Mouse (Mus musculus): Measurements from ENCODE around the gene Gm9945. TPM values are rescaled to one million over a fixed set of nuclear protein-coding genes. Genes with fewer than 3 reads are reported as not detected.

The Gm9945 gene
- polyA plus RNA-seq, 1 experiment from 2014 or later: not detected

GRCm38 (mm10) chr11:53446183-53446582 is 33.8 kb upstream of the Gm9945 start:
- in situ Hi-C loops (cut with MboI; ENCODE audit: low pct_unique_long_range_greater_than_20kb): no loop called here
- CTCF ChIA-PET: interaction anchor here (2.3 kb wide), 1 partner anchor 14 kb away, joined by 8 read pairs; no protein-coding TSS in a partner anchor
- DNase-seq (ENCODE audit: low read depth, low spot score) (no peak), ATAC-seq (no peak)
- POLR2A ChIA-PET: interaction anchor here (0.6 to 1.0 kb wide), 2 partner anchors 16 to 47 kb away, joined by 3 read pairs; no protein-coding TSS in a partner anchor
- peaks cover 4% of the 10 kb centered on the region for H3K27me3 ChIP-seq
- no peak for TF ChIP-seq CTCF (IDR thresholded peaks at IDR 0.05)

GRCm38 (mm10) chr11:53447996-53448395 is 32.0 kb upstream of the Gm9945 start:
- ChIA-PET CTCF (interaction anchor here (1.2 kb wide), 1 partner anchor 19 kb away, joined by 3 read pairs; no protein-coding TSS in a partner anchor), POLR2A (no interaction called here)
- ATAC-seq (no peak), DNase-seq (ENCODE audit: low read depth, low spot score) (no peak)
- in situ Hi-C loops (cut with MboI; ENCODE audit: low pct_unique_long_range_greater_than_20kb): no loop called here
- no peaks in the 10 kb centered on the region for H3K27me3 ChIP-seq
- TF ChIP-seq CTCF (IDR thresholded peaks at IDR 0.05): no peak

GRCm38 (mm10) chr11:53448529-53448928 is 31.4 kb upstream of the Gm9945 start:
- ChIA-PET POLR2A (no interaction called here), CTCF (no interaction called here)
- in situ Hi-C loops (cut with MboI; ENCODE audit: low pct_unique_long_range_greater_than_20kb): no loop called here
- TF ChIP-seq CTCF (IDR thresholded peaks at IDR 0.05): no peak
- DNase-seq (ENCODE audit: low read depth, low spot score) (no peak), ATAC-seq (no peak)
- H3K27me3 ChIP-seq: no peaks in the 10 kb centered on the region

GRCm38 (mm10) chr11:53450070-53450705 is 29.8 kb upstream of the Gm9945 start:
- CTCF ChIA-PET: no interaction called here

GRCm38 (mm10) chr11:53451361-53451760 is 28.6 kb upstream of the Gm9945 start:
- ChIA-PET CTCF (no interaction called here), POLR2A (no interaction called here)
- DNase-seq (ENCODE audit: low read depth, low spot score): no peak
- in situ Hi-C loops (cut with MboI; ENCODE audit: low pct_unique_long_range_greater_than_20kb): loop anchor here (25.0 kb wide), 1 partner anchor 436 kb away; the partner anchor contains the start of gene Slc22a5
- ATAC-seq: no peak
- TF ChIP-seq CTCF (IDR thresholded peaks at IDR 0.05): no peak
- H3K27me3 ChIP-seq: no peaks in the 10 kb centered on the region

More at GRCm38 (mm10) chr11:53450070-53450705, 29.8 kb upstream of the Gm9945 start:
- no peak for TF ChIP-seq CTCF (IDR thresholded peaks at IDR 0.05)
- DNase-seq (ENCODE audit: low read depth, low spot score) (no peak), ATAC-seq (no peak)
- POLR2A ChIA-PET: no interaction called here
- no peaks in the 10 kb centered on the region for H3K27me3 ChIP-seq
- in situ Hi-C loops (cut with MboI; ENCODE audit: low pct_unique_long_range_greater_than_20kb): loop anchor here (25.0 kb wide), 1 partner anchor 437 kb away; the partner anchor contains the start of gene Slc22a5

GRCm38 (mm10) chr11:53452396-53452795 is 27.6 kb upstream of the Gm9945 start:
- ATAC-seq (no peak), DNase-seq (ENCODE audit: low read depth, low spot score) (no peak)
- CTCF ChIA-PET: no interaction called here
- POLR2A ChIA-PET: no interaction called here
- TF ChIP-seq CTCF (IDR thresholded peaks at IDR 0.05): no peak
- in situ Hi-C loops (cut with MboI; ENCODE audit: low pct_unique_long_range_greater_than_20kb): loop anchor here (25.0 kb wide), 1 partner anchor 435 kb away; the partner anchor contains the start of gene Slc22a5
- no peaks in the 10 kb centered on the region for H3K27me3 ChIP-seq

- ChIA-PET POLR2A (no interaction called here), CTCF (interaction anchor here (1.3 kb wide), 1 partner anchor 21 kb away, joined by 3 read pairs; no protein-coding TSS in a partner anchor)
- DNase-seq (ENCODE audit: low read depth, low spot score): no peak
- in situ Hi-C loops (cut with MboI; ENCODE audit: low pct_unique_long_range_greater_than_20kb): loop anchor here (25.0 kb wide), 1 partner anchor 434 kb away; the partner anchor contains the start of gene Slc22a5
- TF ChIP-seq CTCF (IDR thresholded peaks at IDR 0.05): no peak
- no peaks in the 10 kb centered on the region for H3K27me3 ChIP-seq
- no peak for ATAC-seq
These were observed 26.9 kb upstream of the Gm9945 start for GRCm38 (mm10) chr11:53453031-53453430.

GRCm38 (mm10) chr11:53456474-53457371 is 23.2 kb upstream of the Gm9945 start, which contains the start of the genes Gm10447 and Shroom1:
Gm10447 (minus strand) TSS chr11:53457110.
Shroom1 (plus strand) TSS chr11:53457205.
- no peak for ATAC-seq
- TF ChIP-seq CTCF (IDR thresholded peaks at IDR 0.05): no peak
- no peak for DNase-seq (ENCODE audit: low read depth, low spot score)
- ChIA-PET CTCF (interaction anchor here (1.2 to 2.0 kb wide), 2 partner anchors 10 to 15 kb away, joined by 5 read pairs; no protein-coding TSS in a partner anchor), POLR2A (no interaction called here)
- no peaks in the 10 kb centered on the region for H3K27me3 ChIP-seq
- in situ Hi-C loops (cut with MboI; ENCODE audit: low pct_unique_long_range_greater_than_20kb): loop anchor here (25.0 kb wide), 1 partner anchor 431 kb away; the partner anchor contains the start of gene Slc22a5

- TF ChIP-seq CTCF (IDR thresholded peaks at IDR 0.05): no peak
- no peaks in the 10 kb centered on the region for H3K27me3 ChIP-seq
- DNase-seq (ENCODE audit: low read depth, low spot score) (no peak), ATAC-seq (no peak)
- ChIA-PET CTCF (interaction anchor here (1.2 to 2.0 kb wide), 2 partner anchors 9 to 16 kb away, joined by 5 read pairs; no protein-coding TSS in a partner anchor), POLR2A (no interaction called here)
- in situ Hi-C loops (cut with MboI; ENCODE audit: low pct_unique_long_range_greater_than_20kb): loop anchor here (25.0 kb wide), 1 partner anchor 430 kb away; the partner anchor contains the start of gene Slc22a5
These were observed 22.5 kb upstream of the Gm9945 start for GRCm38 (mm10) chr11:53457372-53457954.

- POLR2A ChIA-PET: no interaction called here
- no peaks in the 10 kb centered on the region for H3K27me3 ChIP-seq
- CTCF ChIA-PET: no interaction called here
- DNase-seq (ENCODE audit: low read depth, low spot score): no peak
- no peak for ATAC-seq
- TF ChIP-seq CTCF (IDR thresholded peaks at IDR 0.05): no peak
- in situ Hi-C loops (cut with MboI; ENCODE audit: low pct_unique_long_range_greater_than_20kb): loop anchor here (25.0 kb wide), 1 partner anchor 428 kb away; the partner anchor contains the start of gene Slc22a5
These were observed 21.0 kb upstream of the Gm9945 start for GRCm38 (mm10) chr11:53458996-53459395.
